Mouse (Mus musculus) kidney, adult 18-20 months (tissue): ENCODE measurements around the gene Med12.
"Not testable (repeated sequence)": the region's sequence is repeated elsewhere in the genome, so short reads cannot be mapped to it uniquely, and the experiment has no call there.

ENCODE experiments used
- DNase-seq: peaks from one replicate; pipeline ENCODE4 v3.0.0; 2021

Gene Med12

DNA sequence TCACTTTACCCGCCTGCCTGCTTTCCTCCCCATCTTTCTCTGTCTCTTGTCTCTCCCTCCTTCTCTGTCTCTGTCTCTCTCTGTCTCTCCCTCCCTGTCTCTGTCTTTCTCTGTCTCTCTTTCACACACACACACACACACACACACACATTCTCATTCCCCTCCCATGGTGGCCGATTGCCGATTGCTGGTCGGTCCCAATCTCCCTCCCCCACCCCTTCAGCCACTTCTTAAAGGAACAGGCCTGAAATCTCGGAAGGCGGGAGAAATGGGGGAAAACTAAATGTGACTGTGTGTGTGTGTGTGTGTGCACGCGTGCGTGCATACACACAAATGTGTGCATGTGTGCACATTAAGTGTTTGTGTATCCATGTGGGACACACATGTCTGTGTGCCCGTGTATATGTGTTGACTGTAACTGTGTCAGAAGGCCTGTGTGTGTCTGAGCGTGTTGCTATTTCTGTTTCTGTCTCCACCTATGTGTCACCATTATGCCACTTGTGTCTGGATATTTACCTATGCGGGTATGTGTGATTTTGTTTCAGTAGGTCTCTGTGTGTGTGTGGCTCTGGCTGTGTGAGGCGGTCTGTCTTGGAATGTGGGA, 26.7 kb downstream of the Med12 start:
- no peak for DNase-seq

DNA sequence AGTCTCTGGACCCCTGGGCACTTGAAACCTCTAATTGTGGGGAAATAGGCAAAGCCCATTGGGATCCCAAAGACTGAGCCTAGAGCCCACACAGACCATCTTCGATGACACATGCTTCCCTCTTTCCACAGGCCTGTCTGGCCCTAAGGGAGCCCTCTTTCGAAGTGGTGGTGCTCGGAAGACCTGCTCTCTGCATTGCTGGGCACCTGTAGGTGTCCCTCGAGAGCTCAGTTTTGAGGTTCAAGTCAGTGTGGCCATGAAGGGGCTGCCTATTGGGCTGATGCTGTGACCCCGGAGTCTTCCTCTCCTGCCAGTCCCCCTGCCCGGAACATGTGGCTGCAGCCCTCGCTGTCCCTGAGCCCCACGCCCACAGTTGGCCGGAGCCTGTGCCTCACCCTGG, 27.8 kb downstream of the Med12 start:
- no peak for DNase-seq

- DNase-seq, result no peak
Measured at GRCm38 (mm10) chrX:101304646-101305045, 30.8 kb downstream of the Med12 start.

- no peak for DNase-seq
Measured at GRCm38 (mm10) chrX:101309299-101309698, 35.5 kb downstream of the Med12 start.

GRCm38 (mm10) chrX:101313625-101314359, 40.0 kb downstream of the Med12 start:
- DNase-seq, result no peak

DNA sequence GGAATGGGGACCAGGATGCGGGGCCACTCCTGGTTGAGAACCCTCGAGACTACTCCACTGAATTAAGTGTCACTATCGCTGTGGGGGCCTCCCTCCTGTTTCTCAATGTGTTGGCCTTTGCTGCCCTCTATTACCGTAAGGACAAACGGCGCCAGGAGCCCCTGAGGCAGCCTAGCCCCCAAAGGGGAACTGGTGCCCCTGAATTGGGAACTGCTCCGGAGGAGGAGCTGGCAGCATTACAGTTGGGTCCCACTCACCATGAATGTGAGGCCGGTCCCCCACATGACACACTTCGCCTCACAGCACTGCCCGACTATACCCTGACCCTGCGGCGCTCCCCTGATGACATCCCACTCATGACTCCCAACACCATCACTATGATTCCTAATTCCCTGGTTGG, 45.9 kb downstream of the Med12 start:
- no peak for DNase-seq

GRCm38 (mm10) chrX:101325989-101326899, 52.4 kb downstream of the Med12 start:
- no peak for DNase-seq

DNA sequence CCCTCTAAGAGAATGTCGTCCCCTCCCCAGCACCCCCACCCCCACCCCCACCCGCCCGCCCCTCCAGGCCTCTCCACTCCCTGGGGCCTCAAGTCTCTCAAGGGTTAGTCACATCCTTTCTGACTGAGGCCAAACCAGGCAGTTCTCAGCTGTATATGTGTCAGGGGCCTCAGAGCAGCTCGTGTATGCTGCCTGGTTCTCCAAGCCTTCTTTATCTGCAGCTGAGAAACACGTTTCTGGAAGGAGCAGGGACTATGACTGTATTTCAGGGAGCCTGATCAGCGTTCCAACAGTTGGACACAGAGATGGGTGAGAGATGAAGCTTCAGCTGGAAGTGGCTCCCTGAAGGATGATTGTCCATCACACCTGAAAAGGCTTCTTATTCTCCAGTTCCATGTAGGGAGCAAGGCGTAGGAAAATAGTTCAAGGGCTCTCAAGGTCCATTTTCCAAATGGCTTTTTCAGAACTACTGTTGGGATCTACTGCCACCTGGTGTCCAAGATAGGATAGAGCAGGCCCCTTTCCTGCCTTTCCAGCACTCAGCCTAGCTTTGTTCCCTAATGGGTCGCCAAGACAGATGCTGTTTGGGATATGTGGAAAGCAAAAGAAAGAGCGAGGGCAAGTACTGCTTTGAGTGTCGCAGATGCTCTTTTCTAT, 55.7 kb downstream of the Med12 start:
- DNase-seq, result peak; percentile 71

- no peak for DNase-seq
Measured at GRCm38 (mm10) chrX:101332031-101332374, 58.2 kb downstream of the Med12 start.

DNA sequence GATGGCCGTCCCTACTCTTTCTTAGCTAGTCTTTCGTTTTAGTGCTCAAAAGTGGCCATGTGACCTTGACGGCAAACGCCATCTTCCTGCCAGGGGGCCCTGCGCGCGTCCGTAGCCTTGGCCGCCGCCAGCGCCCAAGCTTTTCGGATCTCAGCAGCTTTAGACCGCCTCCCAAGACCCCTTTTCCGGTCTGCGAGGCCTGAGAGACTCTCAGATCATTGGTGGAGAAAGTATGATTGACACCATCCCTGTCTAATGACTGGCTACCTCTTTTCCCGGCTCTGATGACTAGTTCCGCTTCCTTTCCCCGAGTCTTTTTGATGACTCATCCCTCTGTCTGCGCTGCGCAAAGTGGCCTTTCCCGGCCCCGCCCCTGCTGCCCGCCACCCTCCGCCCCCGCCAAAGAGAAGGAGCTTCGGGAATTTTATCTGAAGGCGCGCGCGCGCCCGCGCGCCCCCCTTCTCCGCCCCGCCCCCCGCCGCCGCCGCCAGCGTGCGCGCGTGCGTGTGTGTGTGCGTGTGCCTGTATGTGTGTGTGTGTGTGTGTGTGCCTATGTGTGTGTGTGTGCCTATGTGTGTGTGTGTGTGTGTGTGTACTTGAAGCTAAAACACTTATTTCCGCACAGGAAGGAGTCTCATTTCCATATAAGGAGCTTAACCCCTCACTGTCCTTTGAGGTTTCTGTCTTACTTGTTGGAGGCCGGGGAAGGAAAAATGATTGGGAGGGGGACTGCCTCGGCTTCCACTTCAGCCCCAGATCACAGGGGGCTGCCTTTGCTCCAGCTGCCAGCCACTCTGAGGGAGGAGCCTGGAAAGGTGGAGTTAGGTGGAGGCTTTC, 58.8 kb downstream of the Med12 start:
- peak; percentile 81 for DNase-seq

DNA sequence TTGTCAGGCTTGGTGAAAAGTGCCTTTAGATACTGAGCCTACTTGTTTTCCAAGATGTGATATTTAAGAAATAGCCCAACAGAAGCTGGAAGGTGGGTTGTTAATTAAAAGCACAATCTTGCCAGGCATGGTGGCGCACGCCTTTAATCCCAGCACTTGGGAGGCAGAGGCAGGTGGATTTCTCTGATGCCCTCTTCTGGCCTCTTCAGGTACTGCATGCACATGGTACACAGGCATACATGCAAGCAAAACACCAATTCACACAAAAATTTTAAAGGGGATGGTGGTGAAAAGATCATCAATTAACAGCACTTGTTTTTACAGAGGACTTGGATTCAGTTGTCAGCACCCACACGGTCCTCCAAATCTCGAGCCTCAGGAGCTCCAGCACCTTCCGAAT, 60.8 kb downstream of the Med12 start:
- DNase-seq, result no peak

DNA sequence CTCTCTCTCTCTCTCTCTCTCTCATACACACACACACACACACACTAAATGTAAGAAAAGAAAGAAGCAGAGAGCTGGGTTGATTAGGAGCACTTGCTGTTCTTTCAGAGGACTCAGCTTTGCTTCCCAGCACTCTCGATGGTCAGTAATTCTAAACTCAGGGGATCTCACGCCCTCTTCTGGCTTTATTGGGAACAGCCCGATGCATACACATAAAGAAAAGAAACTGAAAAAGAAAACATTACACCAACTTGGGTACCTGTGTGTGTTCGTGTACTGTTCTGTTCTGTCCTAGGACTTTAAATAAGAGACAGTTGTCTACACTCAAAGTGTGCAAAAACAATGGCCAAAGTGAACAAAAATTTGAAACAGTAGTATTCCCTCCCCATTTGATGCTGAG, 64.8 kb downstream of the Med12 start:
- DNase-seq, result no peak

DNA sequence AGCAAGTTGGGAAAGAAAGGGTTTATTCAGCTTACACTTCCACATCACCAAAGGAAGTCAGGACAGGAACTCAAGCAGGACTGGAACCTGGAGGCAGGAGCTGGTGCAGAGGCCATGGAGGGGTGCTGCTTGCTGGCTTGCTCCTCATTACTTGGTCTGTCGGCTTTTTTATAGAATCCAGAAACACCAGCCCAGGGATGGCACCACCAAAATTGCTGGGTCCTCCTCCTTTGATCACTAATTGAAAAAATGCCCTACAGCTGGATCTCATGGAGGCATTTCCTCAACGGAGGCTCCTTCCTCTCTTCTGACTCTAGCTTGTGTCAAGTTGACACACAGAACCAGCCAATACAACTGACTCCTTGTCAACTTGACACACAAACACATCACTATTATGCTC, 69.0 kb downstream of the Med12 start:
- DNase-seq, result not testable (repeated sequence)

GRCm38 (mm10) chrX:101345456-101345855, 71.6 kb downstream of the Med12 start:
- no peak for DNase-seq

DNA sequence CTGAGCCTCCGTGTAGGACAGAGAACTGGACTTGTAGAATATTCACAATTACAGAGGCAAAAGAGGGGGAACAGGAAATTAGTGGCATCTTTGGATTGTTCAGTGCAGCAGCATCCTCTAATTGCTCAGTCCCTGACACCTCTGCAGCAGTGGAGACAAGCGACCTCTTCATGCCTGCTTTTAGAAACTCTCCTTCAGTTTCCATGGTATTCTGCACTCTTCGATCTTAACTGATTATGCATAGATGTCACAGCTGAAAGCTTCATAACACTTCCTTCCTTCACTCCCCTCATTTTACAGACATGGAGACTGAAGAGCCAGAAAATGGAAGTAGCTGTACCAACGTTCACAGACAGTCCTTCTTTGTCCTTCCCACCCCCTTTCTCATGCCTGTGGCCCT, 72.6 kb downstream of the Med12 start:
- DNase-seq, result no peak
